Mouse (Mus musculus) frontal cortex, postnatal 36 days (tissue): ENCODE results near the gene Lrrc59.

Source experiments
- DNase-seq, 2 experiments: peaks; one replicate each; pipeline ENCODE4 v3.0.0; 2022; ENCODE audit warnings: low spot score in 2 of 2

The Lrrc59 gene

DNA sequence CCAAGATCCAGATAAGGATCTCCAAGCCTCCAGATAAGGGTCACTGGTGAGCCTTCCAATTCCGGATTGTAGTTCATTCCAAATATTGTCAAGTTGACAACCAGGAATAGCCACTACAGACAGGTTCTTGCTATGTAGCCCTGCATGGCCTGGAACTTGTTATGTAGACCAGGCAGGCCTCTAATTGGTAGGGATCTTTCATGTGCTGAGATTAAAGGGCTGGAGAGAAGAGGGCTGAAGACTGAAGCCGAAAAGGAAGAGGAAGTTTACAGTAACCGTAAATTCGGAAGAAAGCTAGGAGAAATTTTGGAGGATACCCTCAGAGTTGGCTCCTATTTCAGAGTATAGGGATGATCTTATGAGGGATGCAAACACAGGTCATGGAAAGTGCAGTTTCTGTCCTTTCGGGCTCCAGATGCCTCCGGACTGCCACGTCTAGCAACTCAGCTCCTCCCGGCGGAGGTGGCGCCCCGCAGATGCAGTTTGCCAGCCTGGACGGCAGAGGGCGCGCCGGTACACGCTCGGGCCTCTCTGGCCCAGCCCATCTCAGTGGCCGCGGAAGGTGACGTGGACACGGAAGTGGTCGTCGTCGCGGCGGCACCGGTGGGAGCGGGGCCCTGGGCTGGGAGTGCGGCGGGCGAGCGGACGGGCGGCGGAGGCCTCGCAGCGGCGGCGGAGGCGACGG is at the start of gene Lrrc59:
Lrrc59 (plus strand) TSS at position 569 of the 685 bp plus-strand sequence.
- peak; percentile 95 to 96 for DNase-seq

DNA sequence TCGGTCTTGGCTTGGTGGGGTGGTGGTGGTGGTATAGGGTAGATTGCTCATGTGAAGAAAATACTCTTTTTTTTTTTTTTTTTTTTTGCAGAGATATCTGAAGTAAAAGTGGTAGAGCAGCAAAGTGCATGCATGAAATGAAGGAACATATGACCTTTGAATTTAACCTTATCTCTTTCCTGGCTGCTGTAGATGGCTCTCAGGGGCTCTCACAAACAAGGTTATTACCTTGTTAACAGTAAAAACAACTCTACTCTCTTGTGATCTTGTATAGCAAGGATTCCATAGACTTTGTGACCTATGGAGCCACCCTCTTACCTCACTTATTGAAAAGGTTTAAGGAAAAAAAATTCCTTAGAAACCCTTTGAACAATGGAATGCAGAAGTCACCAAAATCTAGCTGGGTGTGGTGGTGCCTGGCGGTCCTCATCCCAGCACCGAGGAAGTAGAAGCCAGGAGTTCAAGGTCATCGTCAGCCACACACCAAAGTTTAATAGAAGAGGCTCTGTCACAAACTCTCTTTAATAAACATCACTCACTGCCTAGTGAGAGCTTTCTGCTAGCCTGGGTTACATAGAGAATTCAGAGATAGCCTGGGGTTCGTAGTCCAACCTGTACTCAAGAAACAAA is 49.3 kb upstream of the Lrrc59 start:
- no peak for DNase-seq

DNA sequence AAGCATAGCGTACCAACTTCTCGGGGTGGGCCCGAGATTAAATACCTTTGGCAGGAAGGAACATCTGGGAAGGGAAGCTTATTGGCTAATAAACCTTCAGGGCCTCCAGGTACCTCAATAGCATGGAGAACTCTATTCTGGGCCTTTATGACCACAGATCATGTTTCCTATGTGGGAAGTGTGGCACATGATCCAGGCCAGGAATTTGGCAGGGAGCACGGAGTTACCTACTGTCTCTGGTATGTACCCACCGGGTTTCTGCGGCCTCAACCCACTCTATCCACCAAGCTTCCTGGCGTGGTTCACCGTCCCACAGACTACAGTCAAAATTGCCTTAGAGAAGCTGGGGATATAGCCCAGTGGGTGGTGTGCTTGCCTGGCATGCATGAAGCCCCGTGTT is 44.5 kb upstream of the Lrrc59 start:
- DNase-seq, result no peak

DNA sequence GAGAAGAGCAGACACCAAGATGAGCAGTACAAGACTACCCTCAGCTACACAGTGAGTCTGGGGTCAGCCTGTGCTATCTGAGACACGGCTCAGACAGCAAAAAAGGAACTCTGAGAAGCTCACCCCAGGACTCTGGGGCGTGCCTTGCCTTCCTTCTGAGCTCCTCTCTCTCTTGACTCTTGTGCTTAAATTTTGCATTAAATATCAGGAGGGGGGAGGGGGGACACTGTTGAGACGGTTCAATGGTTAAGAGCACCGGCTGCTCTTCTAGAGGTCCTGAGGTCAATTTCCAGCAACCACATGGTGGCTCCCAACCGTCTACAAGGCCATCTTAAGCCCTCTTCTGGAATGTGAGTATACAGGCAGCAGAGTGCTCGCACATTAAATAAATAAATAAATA is 42.1 kb upstream of the Lrrc59 start:
- no peak for DNase-seq

DNA sequence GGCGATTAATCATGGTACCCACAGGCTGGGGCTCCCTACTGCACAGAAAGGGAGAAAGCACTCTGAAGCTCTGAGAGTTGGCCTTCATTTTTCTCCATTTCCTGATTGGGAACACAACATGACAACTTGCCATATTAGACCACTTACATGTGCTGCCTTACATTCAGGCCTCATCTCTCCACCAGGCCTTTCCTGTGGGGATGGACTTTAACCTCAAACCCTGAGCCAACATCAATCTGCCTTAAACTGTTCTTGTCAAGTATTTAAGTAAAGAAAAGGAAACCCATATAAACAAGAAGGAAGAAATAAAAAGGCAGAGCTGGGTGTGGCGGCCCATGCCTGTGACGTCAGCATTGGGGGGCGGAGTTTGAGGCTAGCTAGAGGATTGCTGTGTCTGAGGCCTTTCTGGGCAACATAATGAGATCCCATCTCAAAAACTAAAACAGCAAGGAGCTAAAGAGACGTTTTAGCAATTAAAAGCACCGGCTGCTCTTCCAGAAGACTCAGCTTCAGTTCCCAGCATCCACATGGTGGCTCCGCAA is 33.2 kb upstream of the Lrrc59 start:
- no peak for DNase-seq

DNA sequence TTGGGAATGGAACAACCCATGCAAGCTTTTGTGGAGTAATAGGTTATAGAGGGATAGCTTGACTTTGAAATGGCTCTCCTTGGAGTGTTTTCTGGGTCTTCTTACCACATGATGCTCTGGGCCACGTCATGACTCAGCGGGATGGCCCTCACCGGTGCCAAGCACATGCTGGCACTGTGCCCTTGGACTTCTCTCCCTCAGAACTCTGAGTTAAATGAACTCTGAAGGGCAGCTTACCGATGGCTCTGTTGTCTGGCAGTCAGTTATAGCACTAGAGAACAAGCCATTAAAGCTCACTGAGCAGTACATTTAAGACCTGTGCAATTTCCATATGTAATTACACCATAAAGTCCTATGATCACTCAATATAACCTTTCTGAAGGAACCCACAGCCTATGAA is 32.2 kb upstream of the Lrrc59 start:
- DNase-seq, result no peak

DNA sequence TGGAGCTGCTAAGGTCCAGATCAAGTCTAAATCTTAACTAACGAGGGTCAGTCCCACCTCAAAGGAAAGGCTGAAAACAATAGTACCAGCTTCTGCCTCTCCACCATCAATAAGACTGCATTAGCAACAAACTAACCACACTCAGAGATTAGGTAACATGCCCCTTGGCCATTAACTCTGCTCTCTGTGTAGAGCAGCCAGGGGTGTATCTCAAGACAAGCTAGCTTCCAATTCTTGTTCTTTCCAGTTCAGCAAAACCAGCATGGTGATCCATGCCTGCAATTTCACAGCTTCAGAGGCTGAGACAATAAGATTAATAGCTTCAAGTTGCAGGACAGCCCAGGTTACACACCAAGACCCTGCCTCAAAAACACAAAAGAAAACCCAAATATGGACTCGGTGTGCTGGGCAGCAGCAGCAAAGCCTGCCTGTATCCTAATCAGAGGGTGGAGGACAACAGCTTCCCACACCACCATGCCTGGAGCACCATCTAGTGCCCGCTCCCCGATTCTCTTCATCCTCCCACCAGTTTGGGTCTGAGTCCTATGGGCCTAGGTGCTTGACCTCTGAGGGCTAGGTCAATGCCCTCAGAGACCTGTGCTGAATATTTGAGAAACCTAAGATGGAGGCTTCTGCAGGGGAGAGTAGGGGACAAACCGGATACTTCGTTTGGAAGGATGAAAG is 31.0 kb upstream of the Lrrc59 start:
- DNase-seq, result no peak

DNA sequence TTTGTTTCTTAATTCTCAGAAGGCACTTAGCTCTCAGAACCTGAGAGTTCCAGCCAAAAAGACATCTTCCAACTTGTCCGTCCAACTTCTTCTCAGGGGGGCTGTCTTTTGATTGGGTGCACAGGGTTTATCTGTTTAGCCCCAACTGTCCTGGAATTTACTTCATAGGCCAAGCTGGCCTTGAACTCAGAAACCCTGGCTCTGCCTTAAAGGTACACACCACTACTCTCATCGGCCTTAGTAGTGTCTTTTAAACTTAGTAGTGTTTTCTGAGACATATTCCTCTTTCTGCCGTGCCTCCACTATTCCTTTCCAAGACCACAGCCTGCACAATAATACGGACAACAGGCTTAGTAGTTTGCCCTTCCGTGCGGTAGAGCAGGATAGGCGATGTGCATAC is 29.1 kb upstream of the Lrrc59 start:
- DNase-seq, result no peak

DNA sequence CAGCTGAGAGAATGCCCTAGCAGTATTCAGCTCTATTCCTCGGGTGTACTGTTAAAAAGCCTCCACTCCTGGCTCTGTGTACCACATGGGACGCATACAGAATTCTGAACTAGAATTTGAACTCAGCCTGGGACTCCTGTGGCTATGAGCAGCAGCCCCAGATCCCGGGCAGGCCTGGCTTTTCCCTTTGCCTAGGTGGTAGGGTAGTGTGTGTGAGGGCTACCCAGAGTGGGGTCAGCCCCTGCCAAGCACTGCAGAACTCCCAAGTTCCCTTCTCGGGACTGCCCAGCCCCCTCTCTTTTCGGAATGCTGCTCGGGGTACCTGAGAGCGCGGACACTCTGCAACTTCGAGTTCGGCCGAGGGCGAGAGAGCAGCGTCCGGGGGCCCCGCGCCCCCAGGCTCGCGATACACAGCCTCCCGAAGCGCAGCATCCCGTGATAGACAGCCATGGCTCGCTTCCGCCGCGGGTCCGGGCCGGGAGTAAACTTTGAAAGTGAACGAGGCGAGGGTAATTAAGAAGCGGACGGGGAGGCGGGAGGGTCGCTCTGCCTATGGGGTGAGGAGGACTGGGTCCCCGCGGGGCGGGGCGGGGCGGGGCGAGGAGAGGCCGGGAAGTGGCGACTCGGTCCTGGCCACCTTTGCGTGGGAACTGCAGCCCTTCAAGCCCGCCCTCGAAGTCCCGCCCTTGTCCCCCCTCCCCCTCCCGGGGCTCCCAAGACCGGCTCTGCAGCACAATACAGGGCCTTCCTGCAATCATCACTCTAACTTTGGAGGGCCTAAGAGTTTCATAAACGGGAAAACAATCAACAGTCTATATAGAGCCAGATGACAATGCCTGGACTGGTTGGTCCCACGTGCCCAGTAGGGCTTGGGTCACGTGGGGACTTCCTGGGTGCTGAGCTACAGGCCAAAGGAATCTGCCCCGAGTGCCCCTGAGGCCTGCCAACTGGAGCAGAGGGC is 28.0 kb upstream of the Lrrc59 start, which contains the start of gene Acsf2:
Acsf2 (minus strand) TSS at position 551 of the 961 bp plus-strand sequence.
- peak in 1 of 2 experiments; percentile 23 for DNase-seq

DNA sequence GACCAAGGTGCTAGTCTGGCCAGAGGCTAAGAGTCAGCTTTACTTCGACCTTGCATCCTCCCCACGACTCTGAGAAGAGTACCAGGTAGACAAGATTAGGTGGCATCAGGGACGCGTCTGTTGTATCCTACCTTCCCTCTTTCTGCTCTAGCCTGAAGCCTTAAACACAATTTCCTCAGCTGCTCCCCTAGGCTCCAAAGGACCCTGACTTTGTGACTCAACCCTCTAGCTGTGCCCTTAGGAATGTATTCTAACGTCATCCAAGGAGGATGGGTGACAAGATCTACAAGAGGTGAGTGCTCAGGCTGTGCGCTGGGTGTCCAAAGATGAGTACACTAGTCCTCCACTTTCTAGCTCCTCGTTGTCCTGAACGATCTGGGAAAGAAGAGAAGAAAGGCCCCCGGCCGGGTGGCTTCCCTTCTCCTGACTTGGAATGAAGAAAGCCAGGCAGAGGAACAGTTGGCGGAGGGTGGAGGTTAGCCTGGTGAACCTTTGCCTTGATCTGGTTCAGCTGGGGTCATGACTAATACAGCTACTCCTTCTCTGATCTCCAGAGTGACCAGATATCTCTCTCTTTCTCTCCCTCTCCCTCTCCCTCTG is 27.1 kb upstream of the Lrrc59 start:
- no peak for DNase-seq

DNA sequence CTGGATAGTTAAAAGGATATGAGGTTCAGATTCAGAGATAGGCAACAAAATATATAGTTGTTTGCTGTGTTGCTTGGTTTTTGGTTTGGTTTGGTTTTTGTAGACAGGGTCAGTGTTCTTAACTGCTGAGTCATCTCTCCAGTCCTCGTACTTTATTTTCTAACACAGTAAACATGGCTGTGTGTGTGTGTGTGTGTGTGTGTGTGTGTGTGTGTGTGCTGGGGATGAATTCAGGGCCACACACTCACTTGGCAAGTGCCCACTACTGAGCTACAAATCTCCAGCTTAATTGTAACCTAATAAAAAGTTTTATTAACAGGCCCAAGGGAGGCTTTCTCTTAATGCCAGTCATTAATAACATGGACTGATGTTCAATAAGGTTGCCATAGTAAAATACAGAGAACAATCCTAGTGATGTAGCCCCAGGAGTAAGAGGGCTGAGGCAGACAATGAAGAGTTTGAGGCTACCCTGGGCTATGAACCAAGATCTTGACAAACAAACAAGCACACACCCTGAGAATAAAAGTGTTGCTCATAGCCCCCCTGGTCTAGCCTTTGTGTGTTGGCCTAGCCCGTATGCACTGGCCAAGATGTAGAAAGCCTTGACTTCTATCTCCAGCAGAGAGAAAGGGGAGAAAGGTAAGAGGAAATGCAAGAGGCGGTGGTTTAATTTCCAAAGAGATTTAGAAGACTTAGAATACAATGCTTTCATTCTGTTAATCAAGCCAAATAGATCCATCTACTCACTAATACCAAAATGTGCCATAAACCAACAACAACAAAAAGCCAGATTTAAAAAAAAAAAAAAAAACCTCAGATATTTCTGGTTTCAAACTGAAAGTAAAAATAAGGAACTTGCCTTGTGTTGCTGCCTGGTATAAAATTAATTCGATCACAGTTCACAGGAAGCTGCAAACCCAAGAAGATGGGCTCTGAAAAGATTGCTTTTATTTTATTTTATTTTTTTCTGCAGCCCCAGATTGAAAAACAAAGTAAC is 18.5 kb upstream of the Lrrc59 start:
- no peak for DNase-seq

DNA sequence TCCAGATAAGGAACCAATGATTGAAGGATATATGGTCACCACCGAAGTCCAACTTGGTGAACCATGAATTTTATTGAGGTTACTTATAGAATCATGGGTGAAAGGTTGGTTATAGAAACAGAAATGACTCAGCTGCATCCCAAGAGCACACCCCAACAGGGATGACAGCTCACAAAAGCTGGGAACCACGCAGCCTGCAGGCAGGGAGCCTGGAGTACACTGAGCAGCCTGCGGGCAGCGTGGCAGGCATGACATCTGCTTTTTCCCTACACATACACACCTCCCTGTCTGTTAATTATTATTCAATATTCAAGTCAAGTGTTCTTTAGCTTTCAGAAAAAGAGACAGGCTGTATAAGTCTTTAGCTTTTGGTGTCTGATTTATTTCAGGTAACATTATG is 15.0 kb upstream of the Lrrc59 start:
- DNase-seq, result no peak

DNA sequence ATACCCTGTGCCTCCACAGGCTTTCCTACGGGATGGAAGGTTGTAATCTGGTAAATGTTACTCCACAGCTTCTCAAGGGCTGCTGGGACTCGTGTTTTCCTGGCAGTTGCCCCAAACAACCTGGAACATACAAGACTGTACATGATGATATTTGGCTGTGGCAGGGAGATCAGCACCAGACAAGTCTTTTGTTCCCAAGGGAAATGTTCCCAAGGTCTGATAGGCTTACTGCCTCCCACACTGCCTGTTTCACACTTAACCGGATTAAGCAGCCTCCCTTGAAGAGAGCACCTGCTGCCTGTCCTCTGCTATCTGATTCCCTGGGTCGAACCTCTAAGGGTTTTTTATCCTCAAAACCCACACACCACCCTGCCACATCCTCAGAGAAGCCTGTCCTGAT is 14.1 kb upstream of the Lrrc59 start:
- no peak for DNase-seq

DNA sequence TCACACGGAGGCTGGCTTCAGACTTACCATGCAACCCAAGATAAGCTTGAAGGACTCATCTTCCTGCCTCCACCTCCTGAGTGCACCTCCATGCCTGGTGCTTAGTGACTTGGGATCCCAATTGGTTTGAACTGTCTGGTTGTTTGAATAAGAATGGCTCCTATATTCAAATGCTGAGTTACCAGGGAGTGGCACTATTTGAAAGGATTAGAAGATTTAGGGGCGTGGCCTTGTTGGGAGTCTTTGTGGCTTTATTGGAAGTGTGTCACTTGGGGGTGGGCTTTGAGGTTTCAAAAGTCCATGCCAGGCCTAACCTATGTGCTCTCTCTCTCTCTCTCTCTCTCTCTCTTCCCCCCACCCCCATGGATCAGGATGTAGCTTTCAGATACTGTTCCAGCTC is 11.9 kb upstream of the Lrrc59 start:
- DNase-seq, result no peak

DNA sequence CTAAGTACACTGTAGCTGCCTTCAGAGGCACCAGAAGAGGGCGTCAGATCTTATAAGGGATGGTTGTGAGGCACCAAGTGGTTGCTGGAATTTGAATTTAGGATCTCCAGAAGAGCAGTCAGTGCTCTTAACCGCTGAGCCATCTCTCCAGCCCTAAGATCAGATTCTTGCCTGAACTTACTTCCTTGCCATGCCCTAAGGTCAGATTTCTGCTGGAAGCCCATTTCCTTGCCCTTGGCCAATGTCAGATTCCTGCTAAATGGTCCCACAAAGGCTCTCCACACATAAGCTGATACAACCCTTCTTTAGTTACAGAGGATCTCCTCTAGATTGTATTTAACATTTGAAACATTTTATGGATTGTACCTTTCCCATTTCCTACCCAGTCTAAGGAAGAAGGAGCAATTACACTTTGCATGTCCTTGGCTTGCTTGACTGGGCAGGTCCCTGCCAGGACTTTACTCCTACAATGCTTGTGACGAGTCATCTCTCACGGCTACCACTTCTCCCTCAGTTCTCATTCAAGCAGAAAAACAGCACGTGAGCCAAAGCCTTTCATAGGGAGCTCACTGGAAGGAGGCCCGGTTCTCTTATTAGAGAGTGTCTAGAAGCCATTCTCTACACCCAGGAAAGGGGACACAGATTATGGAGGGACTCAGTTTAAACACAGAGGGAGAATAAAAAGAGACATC is 8.7 kb upstream of the Lrrc59 start:
- no peak for DNase-seq

DNA sequence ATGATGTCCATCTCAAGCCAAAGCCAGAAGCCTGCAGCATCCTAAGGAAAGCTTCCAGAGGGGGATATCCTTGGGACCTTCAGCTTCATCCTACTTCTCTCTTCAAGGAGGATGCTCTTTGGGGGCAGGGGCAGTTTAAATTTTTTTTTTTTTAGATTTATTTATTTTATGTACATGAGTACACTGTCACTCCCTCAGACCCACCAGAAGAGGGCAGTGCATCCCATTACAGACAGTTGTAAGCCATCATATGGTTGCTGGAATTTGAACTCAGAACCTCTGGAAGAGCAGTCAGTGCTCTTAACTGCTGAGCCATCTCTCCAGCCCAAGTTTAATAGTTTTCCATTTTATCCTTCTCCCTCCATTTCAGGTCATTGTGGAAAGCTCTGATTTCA is 8.1 kb upstream of the Lrrc59 start:
- no peak for DNase-seq

DNA sequence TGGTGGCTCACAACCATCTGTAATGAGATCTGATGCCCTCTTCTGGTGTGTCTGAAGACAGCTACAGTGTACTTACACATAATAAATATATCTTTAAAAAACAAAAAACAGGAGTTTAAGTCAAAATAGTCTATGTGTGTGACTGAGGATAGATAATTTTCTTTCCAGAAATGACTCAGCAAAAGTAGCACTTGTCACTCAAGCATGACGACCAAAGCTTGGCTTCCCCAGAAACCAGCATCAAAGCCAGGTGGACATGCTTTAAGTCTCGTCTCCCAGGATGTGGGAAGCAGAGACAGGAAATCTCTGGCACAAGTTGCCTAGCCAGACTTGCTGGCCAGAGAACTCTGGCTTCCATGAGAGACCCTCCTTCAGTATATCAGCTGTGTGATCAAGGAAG is 7.4 kb upstream of the Lrrc59 start:
- no peak for DNase-seq

DNA sequence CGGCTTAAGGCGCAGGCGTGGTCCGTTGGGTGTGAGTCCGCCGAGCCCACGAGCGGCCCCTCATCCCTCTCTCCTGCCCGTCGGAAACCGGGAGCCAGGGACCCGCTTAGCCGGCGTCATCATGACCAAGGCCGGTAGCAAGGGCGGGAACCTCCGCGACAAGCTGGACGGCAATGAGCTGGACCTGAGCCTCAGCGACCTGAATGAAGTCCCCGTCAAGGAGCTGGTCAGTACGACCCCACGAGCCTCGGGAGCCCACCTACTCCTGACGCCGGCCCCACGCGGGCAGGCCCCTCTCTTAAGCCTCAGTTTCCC is 274 bp downstream of the Lrrc59 start:
- no peak for DNase-seq

DNA sequence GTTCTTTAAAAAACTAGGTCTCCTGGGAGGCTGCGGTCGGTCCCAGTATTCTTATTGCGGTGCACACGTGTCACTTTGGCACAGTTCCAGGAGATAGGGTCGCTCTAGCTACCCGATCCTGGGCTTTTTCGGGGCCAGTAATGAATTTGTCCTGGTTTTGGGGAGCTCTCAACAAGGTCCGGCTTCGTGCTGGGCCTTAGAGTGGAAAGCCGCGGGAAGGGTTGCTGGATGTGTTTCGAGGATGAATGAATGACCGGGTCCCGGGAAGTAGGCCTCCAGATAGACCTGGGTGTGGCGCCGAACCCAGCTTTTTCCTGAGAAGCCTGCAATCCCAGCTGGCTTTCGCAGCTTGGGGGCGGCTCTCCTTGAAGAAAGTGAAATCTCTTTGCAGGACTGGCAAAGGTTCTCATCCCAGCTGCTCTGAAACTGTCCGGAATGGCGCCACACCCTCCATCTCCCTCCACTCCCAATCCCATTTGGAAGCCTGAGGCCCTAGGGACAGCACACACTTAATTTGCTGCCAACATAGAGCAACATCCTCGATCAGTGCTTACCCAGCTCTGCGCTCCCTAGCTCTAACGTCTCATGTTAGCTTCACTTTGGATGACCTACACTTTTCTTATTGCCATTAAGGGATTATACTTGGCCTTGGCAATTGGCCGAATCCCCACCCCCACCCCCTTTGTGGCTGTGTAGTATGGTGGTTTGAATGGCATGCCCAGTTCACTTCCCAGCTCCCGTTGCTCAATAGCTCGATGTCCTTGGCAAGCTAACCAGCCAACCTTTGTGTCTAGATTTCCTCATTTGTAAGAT is 838 bp downstream of the Lrrc59 start:
- DNase-seq, result peak in 1 of 2 experiments; percentile 28
